Mouse (Mus musculus) lung, postnatal 0 days (tissue): ENCODE measurements around the gene Tiam2. TPM values are rescaled to one million over a fixed set of nuclear protein-coding genes. Genes with fewer than 3 reads are reported as not detected.
"Not testable (repeated sequence)": the region's sequence is repeated elsewhere in the genome, so short reads cannot be mapped to it uniquely, and the experiment has no call there.

Source experiments
- ATAC-seq: fragments of 200-750 bp; cut with Nextera tagmentation; 2 replicates; pipeline ENCODE4 v1.8.0; 2017; ENCODE audit warnings: moderate library complexity
- DNase-seq: peaks from one replicate; pipeline ENCODE4 v3.0.0-alpha.2; 2016; ENCODE audit warnings: low spot score
- H3K27ac ChIP-seq: fragments of 300-500 bp; sonication (generic); 2 replicates; pipeline ENCODE4 v1.5.1; 2014; ENCODE audit warnings: antibody characterized with exemption, mild to moderate bottlenecking, low read length, mixed read lengths
- H3K27me3 ChIP-seq: fragments of 300-500 bp; sonication (generic); replicated peaks from 2 replicates; pipeline ENCODE4 v1.6.1; 2014; ENCODE audit warnings: low read length, mixed read lengths; ENCODE audit not compliant: insufficient read depth
- H3K36me3 ChIP-seq: fragments of 300-500 bp; sonication (generic); 2 replicates; pipeline ENCODE4 v1.6.1; 2014; ENCODE audit warnings: low read length, mixed read lengths; ENCODE audit not compliant: insufficient read depth
- H3K4me1 ChIP-seq: fragments of 300-500 bp; sonication (generic); 2 replicates; pipeline ENCODE4 v1.6.1; 2014; ENCODE audit warnings: antibody characterized with exemption, low read depth, low read length, mixed read lengths; ENCODE audit not compliant: insufficient read depth
- H3K4me2 ChIP-seq: fragments of 300-500 bp; sonication (generic); replicated peaks from 2 replicates; pipeline ENCODE4 v1.6.1; 2014; ENCODE audit warnings: low read depth, mild to moderate bottlenecking, low read length, moderate library complexity, mixed read lengths
- H3K4me3 ChIP-seq: fragments of 300-500 bp; sonication (generic); 2 replicates; pipeline ENCODE4 v1.5.1; 2014; ENCODE audit warnings: low read depth, low read length
- H3K9ac ChIP-seq: fragments of 300-500 bp; sonication (generic); replicated peaks from 2 replicates; pipeline ENCODE4 v1.6.1; 2014; ENCODE audit warnings: low read depth, mild to moderate bottlenecking
- H3K9me3 ChIP-seq: fragments of 300-500 bp; sonication (generic); 2 replicates; pipeline ENCODE4 v1.6.1; 2016; ENCODE audit warnings: low read length, mixed read lengths
- CTCF ChIP-seq: IDR thresholded peaks from 2 replicates; pipeline ENCODE4 v1.5.1; 2016; ENCODE audit warnings: antibody characterized with exemption, mild to moderate bottlenecking
- EP300 ChIP-seq: IDR thresholded peaks from 2 replicates; pipeline ENCODE4 v1.6.1; 2016; ENCODE audit warnings: antibody characterized with exemption, mild to moderate bottlenecking, control low read depth
- WGBS: fragments of 180-500 bp; shearing (Covaris S2); extraction: QIAGEN DNeasy Blood & Tissue Kit; methylation state at CpG from one replicate; pipeline ENCODE4 v1.1.7; 2014; 5-methylcytosine and 5-hydroxymethylcytosine counted together
- polyA plus RNA-seq: library from polyadenylated mRNA; unstranded; fragments of >200 nt; fragmentation: Nextera tagmentation; extraction: Ambion mirVana; gene quantifications from 2 replicates; pipeline ENCODE4 v1.2.1, GENCODE M21; 2015

Gene Tiam2
- polyA plus RNA-seq, 1 experiment from 2014 or later, result 2.4 TPM

- Histone ChIP-seq H3K9me3 (no peaks in the 10 kb centered on the region), H3K4me1 (no peaks in the 10 kb centered on the region), H3K27me3 (no peaks in the 10 kb centered on the region), H3K4me2 (no peak overlapping the region), H3K27ac (no peak overlapping the region), H3K9ac (no peak overlapping the region), H3K4me3 (no peak overlapping the region), H3K36me3 (no peaks in the 10 kb centered on the region)
- DNase-seq, result no peak
- no peak for ATAC-seq
- 81% methylated on average over 5 of the region's 5 CpGs for WGBS
- TF ChIP-seq CTCF, result no peak
- TF ChIP-seq EP300, result no peak
These were observed 23.0 kb downstream of the Tiam2 start for GRCm38 (mm10) chr17:3349331-3349730.

- DNase-seq, result peak; percentile 57
- no peaks in the 10 kb centered on the region for H3K36me3 ChIP-seq
- peak; percentile 56 for ATAC-seq
- no peak overlapping the region for H3K27ac ChIP-seq
- no peaks in the 10 kb centered on the region for H3K4me1 ChIP-seq
- no peaks in the 10 kb centered on the region for H3K27me3 ChIP-seq
- no peaks in the 10 kb centered on the region for H3K9me3 ChIP-seq
- H3K4me2 ChIP-seq, result no peak overlapping the region
- TF ChIP-seq CTCF, result no peak
- no peak for TF ChIP-seq EP300
- WGBS, result 65% methylated on average over 12 of the region's 12 CpGs
- no peak overlapping the region for H3K4me3 ChIP-seq
- no peak overlapping the region for H3K9ac ChIP-seq
These were observed 23.6 kb downstream of the Tiam2 start for GRCm38 (mm10) chr17:3349939-3350338.

GRCm38 (mm10) chr17:3350405-3350804 is 24.0 kb downstream of the Tiam2 start:
- 90% methylated on average over 4 of the region's 4 CpGs for WGBS
- H3K27ac ChIP-seq, result no peak overlapping the region
- no peaks in the 10 kb centered on the region for H3K27me3 ChIP-seq
- H3K36me3 ChIP-seq, result no peaks in the 10 kb centered on the region
- H3K4me3 ChIP-seq, result no peak overlapping the region
- DNase-seq (no peak), ATAC-seq (no peak)
- no peaks in the 10 kb centered on the region for H3K9me3 ChIP-seq
- H3K4me1 ChIP-seq, result no peaks in the 10 kb centered on the region
- no peak overlapping the region for H3K4me2 ChIP-seq
- TF ChIP-seq EP300 (no peak), CTCF (no peak)
- H3K9ac ChIP-seq, result no peak overlapping the region

GRCm38 (mm10) chr17:3351668-3352067 is 25.3 kb downstream of the Tiam2 start:
- Histone ChIP-seq H3K9ac (no peak overlapping the region), H3K9me3 (no peaks in the 10 kb centered on the region), H3K4me1 (no peaks in the 10 kb centered on the region), H3K36me3 (no peaks in the 10 kb centered on the region), H3K27ac (no peak overlapping the region), H3K27me3 (no peaks in the 10 kb centered on the region), H3K4me3 (no peak overlapping the region), H3K4me2 (no peak overlapping the region)
- DNase-seq (no peak), ATAC-seq (no peak)
- WGBS, result 58% methylated on average over 4 of the region's 4 CpGs
- no peak for TF ChIP-seq CTCF
- TF ChIP-seq EP300, result no peak

GRCm38 (mm10) chr17:3353141-3353540 is 26.8 kb downstream of the Tiam2 start:
- not testable (repeated sequence) for H3K9me3 ChIP-seq, H3K27me3 ChIP-seq, H3K27ac ChIP-seq, ATAC-seq, H3K9ac ChIP-seq, H3K36me3 ChIP-seq, H3K4me1 ChIP-seq, H3K4me2 ChIP-seq, H3K4me3 ChIP-seq, DNase-seq
- 95% methylated on average over 8 of the region's 10 CpGs for WGBS

- H3K4me3 ChIP-seq, result no peak overlapping the region
- no peak overlapping the region for H3K4me2 ChIP-seq
- no peak for ATAC-seq
- H3K36me3 ChIP-seq, result no peaks in the 10 kb centered on the region
- H3K4me1 ChIP-seq, result no peaks in the 10 kb centered on the region
- H3K27ac ChIP-seq, result no peak overlapping the region
- no peak for TF ChIP-seq CTCF
- no peak for TF ChIP-seq EP300
- WGBS, result 60% methylated on average over 2 of the region's 3 CpGs
- no peaks in the 10 kb centered on the region for H3K9me3 ChIP-seq
- no peak for DNase-seq
- no peaks in the 10 kb centered on the region for H3K27me3 ChIP-seq
- H3K9ac ChIP-seq, result no peak overlapping the region
These were observed 28.5 kb downstream of the Tiam2 start for GRCm38 (mm10) chr17:3354856-3355255.

- H3K36me3 ChIP-seq, result no peaks in the 10 kb centered on the region
- no peak overlapping the region for H3K4me2 ChIP-seq
- DNase-seq, result no peak
- H3K9me3 ChIP-seq, result no peaks in the 10 kb centered on the region
- H3K27ac ChIP-seq, result no peak overlapping the region
- no peak overlapping the region for H3K9ac ChIP-seq
- no peaks in the 10 kb centered on the region for H3K4me1 ChIP-seq
- WGBS, result 72% methylated on average over 8 of the region's 8 CpGs
- no peak for ATAC-seq
- no peak overlapping the region for H3K4me3 ChIP-seq
- TF ChIP-seq CTCF (no peak), EP300 (no peak)
- no peaks in the 10 kb centered on the region for H3K27me3 ChIP-seq
These were observed 30.4 kb downstream of the Tiam2 start for GRCm38 (mm10) chr17:3356633-3357365.
